Mouse (Mus musculus) cortical plate, adult 2 months (tissue): Measurements from ENCODE around the gene Phf21a.

ENCODE experiments used
- CTCF ChIP-seq: fragments of 200-500 bp; IDR thresholded peaks from 2 replicates; pipeline ENCODE4 v1.5.1; 2011; ENCODE audit warnings: mild to moderate bottlenecking, control low read depth, low read length; ENCODE audit not compliant: insufficient read depth; ENCODE audit errors: extremely low read depth
- POLR2A ChIP-seq: fragments of 200-500 bp; IDR thresholded peaks from 2 replicates; pipeline ENCODE4 v1.6.1; 2011; ENCODE audit warnings: mild to moderate bottlenecking, low read length, control low read depth; ENCODE audit not compliant: insufficient read depth; ENCODE audit errors: extremely low read depth

DNA sequence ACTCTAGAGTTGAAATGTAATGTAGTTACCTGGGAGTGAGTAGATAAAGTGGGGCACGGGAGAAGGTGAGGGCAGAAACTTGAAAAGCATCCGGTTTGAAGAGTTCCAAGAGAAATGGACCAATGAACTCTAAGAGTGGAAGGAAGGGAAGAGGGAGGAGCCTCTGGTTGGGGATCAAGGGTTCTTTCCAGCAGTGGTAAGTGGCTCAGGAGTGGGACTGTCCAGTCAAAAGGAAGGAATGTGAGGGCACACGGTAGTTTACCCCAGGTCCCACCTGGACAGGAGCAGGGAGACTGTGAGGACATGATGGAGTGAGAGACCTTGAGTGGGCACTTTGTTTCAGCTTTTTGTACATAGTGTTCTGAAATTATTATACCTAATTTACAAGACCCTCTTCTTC, 196.4 kb downstream of the Phf21a start:
- TF ChIP-seq CTCF (no peak), POLR2A (no peak)
